Mouse (Mus musculus): ENCODE results near the gene Stpg2.
"Not testable (repeated sequence)": the region's sequence is repeated elsewhere in the genome, so short reads cannot be mapped to it uniquely, and the experiment has no call there.

- TF ChIP-seq MEF2A (IDR thresholded peaks at IDR 0.05; ENCODE audit: borderline replicate concordance, low read depth, low read length); POLR2A (IDR thresholded peaks at IDR 0.05; ENCODE audit: low read depth, low read length); MAFK (IDR thresholded peaks at IDR 0.05; ENCODE audit: insufficient replicate concordance, low read length); CTCF (conservative IDR thresholded peaks at IDR 0.05 in 1 of 2, IDR thresholded peaks at IDR 0.05 in 1 of 2; ENCODE audit: low read depth in 2 of 2, low read length in 2 of 2); ZNF384 (IDR thresholded peaks at IDR 0.05; ENCODE audit: low read depth, low read length); EP300 (IDR thresholded peaks at IDR 0.05; ENCODE audit: low read length); ZKSCAN1 (IDR thresholded peaks at IDR 0.05; ENCODE audit: borderline replicate concordance, low read depth, low read length); NRF1 (IDR thresholded peaks at IDR 0.05; ENCODE audit: low read depth, low read length); ETS1 (conservative IDR thresholded peaks at IDR 0.05; ENCODE audit: low read depth, low read length); UBTF (IDR thresholded peaks at IDR 0.05; ENCODE audit: low read depth, low read length); TCF12 (IDR thresholded peaks at IDR 0.05; ENCODE audit: low read depth, low read length): not testable (repeated sequence)
Measured at GRCm38 (mm10) chr3:139704238-139704637, 498.7 kb downstream of the Stpg2 start.
